Mouse (Mus musculus) gastrocnemius, adult 8-10 months (tissue): ENCODE results near the gene Zfp574. TPM values are rescaled to one million over a fixed set of nuclear protein-coding genes. Genes with fewer than 3 reads are reported as not detected.

Experiments
- DNase-seq, 2 experiments: peaks; one replicate each; pipeline ENCODE4 v3.0.0; 2022; ENCODE audit warnings: low spot score in 2 of 2
- total RNA-seq, 4 experiments: library from RNA; stranded (reverse); gene quantifications; 2 replicates each; pipeline ENCODE4 v1.2.4; 2022

Zfp574 gene
- total RNA-seq, 4 experiments from 2014 or later, result 6.5 to 9.3 (median 9.0) TPM

DNA sequence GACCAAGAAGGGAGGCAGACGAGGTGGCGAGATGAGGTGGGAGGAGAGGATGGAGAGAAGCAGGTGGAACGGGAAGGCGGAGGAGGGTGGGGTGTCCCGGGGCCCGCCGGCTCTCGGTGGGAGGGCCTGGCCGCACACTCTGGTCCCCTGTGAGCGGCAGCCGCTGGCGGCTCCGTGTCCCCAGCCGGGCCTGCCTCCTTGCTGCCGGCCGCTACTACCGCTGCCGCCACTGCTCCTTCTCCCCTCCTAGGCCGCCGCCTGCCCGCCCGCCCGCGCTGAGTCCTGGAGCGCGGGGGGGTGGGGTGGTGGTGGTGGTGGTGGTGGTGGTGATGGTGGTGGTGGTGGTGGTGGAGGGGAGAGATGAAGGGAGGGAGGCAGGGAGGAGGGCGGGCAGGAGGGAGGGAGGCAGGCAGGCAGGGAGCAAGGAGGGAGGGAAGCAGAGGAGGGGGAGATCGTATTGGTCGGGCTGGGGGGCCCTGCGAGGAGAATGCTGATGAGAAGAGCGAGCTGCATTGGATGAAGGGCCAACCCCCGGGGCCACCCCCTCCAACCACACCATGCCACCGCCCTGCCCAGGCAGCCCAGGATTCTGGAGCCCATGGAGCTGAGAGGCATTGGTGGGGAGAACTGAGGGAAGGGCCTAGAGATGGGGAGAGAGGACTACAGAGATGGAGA is 486 bp downstream of the Zfp574 start:
- no peak for DNase-seq

DNA sequence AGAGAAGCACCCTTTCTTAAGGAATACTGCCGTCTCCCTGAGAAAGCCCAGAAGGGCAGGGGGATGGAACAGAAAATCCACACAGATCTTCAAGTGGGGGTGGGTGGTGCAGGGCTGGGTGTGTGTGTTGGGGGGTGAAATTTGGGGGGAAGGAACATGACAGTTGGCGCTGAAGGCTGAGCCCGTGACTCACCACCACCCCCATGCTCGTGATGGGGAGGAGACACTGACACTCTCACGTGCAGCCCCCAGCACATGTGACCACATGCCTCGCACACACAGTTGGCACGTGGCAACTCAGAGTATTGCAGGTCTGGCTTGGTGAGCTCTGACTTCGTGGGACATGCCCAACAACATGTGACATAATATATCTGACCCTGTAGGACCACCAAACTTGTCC is 1.6 kb downstream of the Zfp574 start:
- no peak for DNase-seq

DNA sequence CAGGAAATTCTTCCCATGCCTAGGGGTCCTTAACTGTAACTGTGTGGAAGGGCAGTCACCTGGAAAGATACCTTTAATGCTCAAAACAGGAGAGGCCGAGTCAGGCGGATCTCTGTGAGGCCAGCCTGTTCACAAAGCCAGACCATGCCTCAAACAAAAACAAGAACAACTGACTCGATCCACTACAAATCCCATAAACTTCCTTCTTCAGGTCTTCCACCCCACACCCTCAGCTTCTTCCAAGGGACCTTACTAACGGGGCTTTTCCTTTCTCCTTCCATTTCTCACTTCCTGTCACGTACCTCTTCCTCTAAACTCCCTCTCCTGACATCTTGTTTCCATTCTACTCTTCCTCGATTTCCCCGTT is 3.9 kb downstream of the Zfp574 start:
- DNase-seq, result no peak

DNA sequence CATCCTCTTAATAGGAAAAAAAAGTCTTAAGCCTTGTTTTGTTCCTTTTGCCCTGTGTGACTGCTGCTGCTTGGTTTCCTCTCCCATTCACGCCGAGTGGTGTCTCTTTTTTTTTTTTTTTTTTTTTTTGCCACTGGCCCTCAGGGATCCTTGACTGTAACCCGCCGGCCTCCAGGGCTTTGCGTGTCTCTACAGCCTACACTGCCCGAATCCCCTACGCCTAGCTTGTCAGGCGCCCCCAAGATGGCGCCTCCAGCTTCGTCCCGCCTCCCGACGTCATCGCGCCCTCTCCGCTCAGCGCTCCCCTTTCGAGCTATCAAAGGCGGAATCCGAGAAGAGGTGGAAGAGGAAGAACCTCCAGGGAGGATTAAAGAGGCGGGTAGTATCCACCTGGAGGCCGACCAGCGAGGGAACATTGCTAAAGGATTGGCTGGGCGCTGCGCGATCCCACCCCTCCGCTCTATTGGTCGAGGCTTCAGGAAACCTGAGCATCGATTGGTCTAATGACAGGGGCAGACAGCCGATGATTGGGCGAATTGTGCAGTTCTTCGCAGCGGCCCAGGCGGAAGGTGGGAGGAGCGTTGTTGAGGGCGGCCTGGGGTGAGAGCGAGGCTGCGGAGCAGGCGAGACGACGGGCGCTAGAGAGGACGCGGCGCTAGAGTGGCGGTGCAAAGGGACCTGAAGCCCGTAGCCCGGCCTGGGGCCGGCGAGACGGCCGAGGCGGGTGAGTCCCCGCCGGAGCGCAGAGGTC is 4.5 kb downstream of the Zfp574 start:
- peak; percentile 96 to 98 for DNase-seq

DNA sequence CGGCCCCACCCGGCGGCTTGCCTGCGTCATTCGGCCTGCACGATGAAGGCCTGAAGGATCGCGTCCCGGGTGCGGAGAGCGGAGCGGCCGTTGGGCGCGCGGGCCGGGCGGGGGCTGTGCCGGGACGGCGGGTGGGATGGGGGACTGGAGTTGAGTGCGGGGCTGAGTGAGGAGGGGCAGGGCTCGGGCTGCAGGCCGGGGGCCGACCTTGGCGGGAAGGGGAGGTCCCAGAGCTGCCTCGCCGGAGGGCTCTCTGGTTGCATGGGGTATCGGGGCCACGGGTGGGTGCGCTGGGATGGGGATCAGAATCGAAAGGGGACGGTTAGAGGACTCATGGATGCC is 5.0 kb downstream of the Zfp574 start:
- DNase-seq, result no peak

DNA sequence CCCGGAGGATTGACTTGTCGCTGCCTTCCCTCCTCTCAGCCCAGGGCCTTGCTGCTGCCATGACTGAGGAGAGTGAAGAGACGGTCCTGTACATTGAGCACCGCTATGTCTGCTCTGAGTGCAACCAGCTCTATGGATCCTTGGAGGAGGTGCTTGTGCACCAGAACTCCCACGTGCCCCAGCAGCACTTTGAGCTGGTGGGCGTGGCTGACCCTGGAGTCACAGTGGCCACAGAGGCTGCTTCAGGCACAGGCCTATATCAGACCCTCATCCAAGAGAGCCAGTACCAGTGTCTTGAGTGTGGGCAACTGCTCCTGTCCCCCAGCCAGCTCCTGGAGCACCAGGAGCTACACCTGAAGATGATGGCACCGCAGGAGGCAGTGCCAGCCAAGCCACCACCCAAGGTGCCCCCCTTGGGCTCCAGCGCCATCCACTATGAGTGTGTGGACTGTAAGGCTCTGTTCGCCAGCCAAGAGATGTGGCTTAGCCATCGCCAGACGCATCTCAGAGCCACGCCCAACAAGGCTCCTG is 7.2 kb downstream of the Zfp574 start:
- no peak for DNase-seq

DNA sequence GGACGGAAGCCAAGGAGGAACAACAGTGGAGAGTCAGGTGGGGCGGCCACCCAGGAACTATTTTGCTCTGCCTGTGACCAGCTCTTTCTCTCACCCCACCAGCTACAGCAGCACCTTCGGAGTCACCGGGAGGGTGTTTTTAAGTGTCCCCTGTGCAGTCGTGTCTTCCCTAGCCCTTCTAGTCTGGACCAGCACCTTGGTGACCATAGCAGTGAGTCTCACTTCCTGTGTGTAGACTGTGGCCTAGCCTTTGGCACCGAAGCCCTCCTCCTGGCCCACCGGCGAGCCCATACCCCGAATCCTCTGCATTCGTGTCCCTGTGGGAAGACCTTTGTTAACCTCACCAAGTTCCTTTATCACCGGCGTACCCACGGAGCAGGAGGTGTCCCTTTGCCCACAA is 8.1 kb downstream of the Zfp574 start:
- DNase-seq, result no peak

DNA sequence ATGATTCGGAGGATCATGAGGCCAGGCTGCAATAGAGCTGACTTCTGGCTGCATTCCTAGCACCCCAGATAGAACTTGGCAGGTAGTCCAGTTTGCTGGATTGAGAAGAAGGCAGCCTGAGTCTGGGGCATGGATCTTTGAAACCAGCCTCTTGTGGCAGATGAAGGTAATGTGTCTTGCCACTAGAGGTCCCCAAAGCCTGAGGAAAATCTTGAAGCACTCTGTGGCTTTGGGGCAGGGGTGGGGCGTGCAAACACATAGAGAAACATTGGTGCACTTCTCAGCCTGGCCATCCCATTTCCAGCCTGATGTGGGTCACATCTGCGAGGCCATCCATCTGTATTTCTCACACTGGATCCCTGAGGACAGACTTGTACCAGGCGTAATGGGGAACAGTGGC is 10.1 kb downstream of the Zfp574 start:
- DNase-seq, result no peak

DNA sequence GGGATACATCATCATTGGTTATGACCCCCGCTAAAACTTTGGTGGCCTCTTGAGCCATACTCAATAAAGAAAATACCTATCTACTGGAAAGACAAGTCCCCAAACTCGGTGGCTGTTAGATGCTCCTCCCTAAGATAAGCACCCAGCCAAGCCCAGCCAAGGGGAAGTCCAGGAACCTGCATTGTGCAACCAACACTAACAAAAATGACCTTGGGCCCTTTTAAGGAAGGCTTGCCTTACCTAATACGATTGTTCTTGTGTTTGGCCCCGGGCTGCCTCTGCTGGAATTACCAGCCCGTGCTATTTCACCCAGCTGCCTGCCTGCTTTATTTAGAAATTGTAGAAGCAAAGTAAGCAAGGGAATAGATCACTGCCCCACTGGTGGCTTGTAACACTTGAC is 12.3 kb downstream of the Zfp574 start:
- no peak for DNase-seq

DNA sequence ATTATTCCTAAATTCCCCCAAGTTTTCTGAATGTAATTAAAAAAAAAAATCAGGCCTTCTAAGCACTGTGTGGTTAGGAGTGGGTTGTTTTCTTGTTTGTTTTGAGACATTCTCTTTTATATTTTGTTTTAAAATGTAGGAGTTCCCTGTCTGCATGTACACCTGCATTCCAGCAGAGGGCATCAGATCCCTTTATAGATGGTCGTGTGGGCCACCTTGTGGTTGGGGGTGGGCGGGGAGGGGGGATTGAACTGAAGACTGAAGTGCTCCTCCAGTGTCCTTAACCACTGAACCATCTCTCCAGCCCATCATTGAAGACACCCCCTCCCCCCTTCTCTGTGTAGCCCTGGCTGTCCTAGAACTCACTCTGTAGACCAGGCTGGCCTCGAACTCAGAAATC is 14.3 kb downstream of the Zfp574 start:
- no peak for DNase-seq

DNA sequence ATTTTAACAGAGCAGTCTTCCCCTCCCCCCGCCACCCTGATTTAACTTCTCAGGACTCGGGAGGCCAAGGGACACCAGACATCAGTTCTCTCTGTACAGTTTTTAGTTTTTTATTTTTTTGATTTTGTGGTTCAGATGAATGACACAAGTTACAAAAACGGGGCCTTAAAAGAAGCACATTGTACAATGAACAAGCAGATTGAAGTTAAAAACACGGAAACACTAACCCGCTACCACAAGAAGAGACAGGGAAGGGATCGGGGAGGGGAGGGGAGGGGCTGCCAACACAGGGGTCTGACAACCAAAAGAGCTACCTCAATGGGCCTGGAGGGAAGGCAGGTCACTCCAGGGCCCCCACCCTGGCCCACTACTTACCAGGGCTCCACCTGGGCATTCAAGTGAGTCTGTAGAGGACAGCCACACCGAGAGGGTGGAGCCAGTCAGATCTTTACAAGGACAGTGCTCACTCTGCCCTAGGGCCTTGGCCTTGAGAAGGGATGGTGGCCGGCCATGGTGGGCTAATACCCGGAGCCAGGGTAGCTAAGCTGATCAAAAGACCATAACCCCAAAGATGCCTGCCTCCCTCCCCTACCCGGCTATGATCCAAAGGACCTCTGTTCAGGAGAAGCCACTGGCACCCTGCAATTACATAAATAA is 15.0 kb downstream of the Zfp574 start:
- DNase-seq, result no peak

DNA sequence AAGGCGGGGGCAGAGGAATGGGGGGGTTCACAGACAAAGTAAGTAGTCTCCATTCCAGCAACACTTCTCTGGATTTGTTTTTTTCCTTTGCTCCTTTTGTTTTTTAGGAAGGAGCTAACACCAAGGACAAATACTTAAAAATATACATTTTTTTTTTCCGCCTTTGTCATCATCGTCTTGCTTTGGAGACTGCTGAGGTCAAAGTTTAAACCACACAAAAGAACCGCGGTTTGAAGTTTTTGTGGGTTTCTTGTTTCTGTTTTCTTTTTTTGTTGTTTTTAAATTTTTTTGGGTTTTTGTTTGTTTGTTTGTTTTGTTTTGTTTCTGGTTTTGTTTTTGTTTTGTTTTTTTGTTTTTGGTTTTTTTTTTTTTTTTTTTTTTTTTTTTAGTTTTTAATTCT is 15.6 kb downstream of the Zfp574 start:
- no peak for DNase-seq

DNA sequence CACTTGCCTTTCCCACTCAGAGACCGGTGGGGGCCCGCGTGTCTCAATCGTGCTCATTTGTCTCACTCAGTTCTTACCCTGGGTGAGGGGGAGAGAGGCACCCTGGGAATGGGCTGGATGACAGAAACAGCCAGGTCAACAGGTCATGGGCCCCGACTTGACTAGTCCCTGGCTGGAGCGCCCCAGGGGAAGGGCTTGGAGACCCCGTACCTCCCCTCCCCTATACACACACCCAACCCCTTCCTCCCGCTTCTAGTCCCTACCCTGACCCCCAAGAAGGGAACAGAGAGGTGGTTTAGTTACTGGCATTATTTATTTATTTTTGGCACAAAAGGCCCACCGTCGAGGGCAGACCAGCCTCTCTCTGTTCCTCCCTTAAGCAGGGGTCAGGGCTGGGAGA is 16.2 kb downstream of the Zfp574 start:
- no peak for DNase-seq

DNA sequence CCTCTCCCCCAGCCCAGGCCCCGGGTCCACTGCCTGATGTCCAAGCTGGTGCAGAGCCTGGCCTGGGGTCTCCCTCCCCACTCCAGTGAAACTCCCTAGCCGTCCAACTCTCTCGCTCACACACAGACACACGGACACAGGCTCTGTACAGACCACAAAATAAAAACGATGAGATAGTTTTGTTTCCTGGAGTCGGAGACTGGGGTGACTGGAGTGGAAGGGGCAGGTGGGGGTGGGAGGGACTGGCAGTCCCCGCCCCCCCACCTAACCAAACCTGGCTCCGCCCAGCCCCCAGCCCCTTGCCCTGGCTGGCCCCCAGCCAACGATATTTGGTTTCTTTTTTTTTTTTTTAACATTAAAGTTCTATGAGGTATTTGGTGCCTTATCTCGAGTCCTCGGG is 16.6 kb downstream of the Zfp574 start:
- DNase-seq, result no peak

DNA sequence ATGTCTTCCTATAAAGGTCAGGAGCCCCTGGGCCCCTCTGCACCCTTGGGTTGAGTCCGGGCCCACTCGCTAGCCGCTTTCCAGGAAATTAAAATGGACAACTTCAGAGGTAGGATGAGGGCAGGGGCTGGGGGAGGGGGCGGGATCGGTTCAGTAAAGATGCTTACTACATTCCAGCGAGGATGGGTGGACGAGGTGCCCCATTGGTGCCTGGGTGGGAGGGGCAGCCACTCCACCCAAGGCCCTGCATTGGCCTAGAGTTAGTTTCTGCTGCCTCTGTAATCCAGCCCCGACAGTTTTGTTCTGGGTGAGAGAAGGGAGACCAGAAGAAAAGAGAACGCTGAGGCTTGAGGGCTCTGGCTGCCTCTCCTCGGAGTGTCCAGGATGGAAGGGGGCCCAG is 17.5 kb downstream of the Zfp574 start:
- no peak for DNase-seq

DNA sequence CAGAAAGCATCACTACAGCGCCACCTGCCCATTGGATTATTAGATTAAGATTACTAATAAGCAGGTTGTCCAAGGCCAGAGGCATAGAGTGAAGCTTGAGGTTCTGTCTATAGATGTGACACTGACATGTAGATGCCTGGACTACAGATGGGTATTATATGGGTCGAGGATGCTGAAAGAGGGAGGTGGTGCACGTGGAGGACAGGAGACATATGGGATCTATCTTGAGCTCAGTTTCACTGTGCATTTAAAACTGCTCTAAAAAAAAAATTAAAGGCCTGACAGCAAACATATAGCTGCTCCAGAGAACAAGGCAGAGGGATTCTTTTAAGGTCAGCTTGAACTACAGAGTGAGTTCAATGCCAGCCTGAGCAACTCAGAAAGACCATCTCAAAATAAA is 25.8 kb downstream of the Zfp574 start:
- no peak for DNase-seq

DNA sequence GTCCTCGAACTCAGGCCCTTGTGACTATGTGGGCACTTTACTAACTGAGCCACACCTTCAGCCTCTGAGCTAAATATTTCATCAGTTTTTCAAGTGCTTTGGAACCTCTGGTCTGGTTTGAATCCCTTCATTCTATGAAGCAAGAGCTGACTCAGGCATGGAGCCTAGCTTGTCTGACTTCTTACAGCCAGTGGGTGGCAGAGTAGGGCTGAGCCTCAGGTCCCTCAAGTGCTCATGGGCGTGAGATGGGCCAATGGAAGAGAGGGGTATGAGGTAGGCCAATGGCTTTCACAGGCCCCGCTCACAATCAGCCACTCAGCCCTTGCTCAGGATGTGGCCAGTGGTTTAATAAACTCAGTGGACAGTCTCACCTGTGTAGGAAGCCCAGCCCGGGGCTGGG is 27.2 kb downstream of the Zfp574 start:
- DNase-seq, result no peak

DNA sequence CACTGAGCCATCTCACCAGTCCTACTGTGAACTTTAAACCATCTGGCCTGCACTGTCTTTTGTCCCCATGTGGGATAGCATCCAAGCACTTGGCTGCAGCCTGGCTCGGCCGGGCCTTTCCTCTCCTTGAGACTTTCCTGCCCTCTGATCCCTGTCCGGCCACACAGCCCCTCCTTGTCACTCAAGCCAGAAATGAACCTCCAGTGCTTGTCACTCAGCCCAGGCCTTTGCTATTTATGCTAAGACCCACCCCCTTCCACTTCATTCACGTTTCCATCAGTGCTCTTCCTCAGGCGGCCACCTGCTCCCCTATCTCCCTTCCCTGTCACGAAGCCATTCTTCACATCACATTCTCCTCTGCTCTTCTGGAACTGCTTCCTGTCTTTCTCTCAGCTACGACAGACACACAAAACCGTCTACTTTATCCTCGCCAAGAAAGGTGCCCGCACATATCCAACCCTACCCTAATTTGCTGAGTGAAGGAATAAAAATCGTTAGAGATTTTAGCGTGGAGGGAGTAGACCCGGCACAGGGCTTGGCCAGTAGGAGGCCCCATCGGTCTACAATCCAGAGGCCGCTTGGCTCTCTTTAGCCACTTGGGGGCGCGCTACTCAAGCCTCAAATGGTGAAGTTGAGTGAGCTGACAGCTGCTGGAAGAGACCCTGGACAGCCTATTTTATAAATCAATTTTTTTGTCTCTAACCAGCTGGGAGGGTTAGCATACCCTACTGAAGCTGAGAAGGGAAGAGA is 33.2 kb downstream of the Zfp574 start:
- peak; percentile 39 to 42 for DNase-seq

DNA sequence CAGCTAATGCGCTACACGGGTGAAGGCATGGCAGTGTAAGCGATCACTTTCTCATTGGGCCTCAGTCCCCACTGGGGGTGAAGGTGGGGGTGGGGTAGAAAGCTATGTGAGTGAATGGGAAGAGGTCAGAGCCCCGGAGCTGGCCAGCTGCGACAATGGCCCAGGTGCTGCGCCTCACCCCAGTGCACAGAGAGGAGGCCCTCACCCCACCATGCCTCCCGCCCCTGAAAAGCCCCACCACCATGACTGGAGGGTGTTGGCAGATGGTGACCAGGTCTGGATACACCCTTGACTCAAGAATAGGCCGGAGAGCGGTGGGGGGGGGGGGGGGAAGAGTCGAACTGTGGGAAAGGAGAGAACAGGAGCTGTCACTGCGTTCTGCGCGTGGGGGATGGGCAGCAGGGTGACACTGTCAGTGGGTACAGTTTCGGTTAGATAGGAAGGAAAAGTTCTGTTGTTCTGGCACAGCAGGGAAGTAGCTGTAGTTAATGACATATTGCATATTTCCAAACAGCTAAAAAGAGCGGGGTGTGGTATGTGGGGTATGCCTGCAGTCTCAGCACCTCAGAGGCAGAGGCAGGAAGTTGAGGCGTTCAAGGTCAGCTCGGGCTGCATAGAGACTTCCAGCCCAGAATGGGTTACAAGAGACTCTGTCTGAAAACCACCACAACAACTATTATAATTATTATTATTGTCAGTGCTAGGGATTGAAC is 34.6 kb downstream of the Zfp574 start:
- DNase-seq, result no peak

DNA sequence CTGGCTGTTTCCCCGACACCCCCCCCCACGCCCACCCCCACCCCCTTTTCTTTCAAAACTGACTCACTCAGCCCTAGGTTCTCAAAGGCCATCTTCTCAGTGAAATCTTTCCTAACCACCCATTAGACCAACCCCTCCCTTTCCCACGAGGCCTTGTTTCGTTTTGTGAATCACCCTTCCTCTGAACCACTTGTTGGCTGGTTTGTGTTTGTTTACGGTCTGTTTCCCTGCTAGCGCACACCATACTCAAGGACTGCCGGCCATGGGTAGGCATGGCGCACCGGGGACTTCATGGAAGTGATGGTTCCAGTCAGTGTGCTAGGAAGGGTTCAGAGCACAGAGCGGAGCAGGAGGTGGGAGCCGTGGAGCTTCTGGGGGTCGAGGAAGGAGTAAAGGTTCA is 37.0 kb downstream of the Zfp574 start:
- DNase-seq, result no peak

DNA sequence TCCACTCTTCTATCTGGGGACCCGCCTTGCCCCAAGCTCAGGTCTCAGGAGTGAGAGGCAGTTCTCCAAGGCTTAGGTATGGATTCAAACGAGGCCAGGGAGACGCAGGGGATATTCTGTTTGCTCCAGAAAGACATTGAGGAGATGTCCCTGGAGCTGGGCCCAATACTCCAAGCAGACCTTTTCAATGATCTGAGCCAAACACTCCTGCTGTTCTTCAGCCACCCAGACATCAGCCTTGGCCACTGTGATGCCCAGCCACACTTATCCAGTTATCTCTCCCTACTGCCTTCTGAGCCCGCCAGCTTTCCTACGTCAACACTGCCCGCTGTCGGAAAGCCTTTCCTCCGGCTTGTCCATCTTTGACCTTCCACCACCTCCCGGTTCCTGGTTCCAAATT is 38.0 kb downstream of the Zfp574 start:
- no peak for DNase-seq
